Mouse (Mus musculus) intestine, postnatal 0 days (tissue): Measurements from ENCODE around the gene Ap4s1. TPM values are rescaled to one million over a fixed set of nuclear protein-coding genes. Genes with fewer than 3 reads are reported as not detected.
"Not testable (repeated sequence)": the region's sequence is repeated elsewhere in the genome, so short reads cannot be mapped to it uniquely, and the experiment has no call there.

Experiments used
- ATAC-seq: fragments of 200-750 bp; cut with Nextera tagmentation; 2 replicates; pipeline ENCODE4 v1.8.0; 2017; ENCODE audit warnings: mild to moderate bottlenecking, moderate TSS enrichment, moderate library complexity
- H3K27ac ChIP-seq: fragments of 300-500 bp; sonication (generic); 2 replicates; pipeline ENCODE4 v1.5.1; 2014; ENCODE audit warnings: mild to moderate bottlenecking, low read depth, low read length, moderate library complexity
- H3K27me3 ChIP-seq: fragments of 300-500 bp; sonication (generic); replicated peaks from 2 replicates; pipeline ENCODE4 v1.6.1; 2014; ENCODE audit warnings: low read length, mixed read lengths; ENCODE audit not compliant: control insufficient read depth, insufficient read depth
- H3K36me3 ChIP-seq: fragments of 300-500 bp; sonication (generic); 2 replicates; pipeline ENCODE4 v1.6.1; 2014; ENCODE audit warnings: mild to moderate bottlenecking, moderate library complexity; ENCODE audit not compliant: control insufficient read depth, insufficient read depth
- H3K4me1 ChIP-seq: fragments of 300-500 bp; sonication (generic); replicated peaks from 2 replicates; pipeline ENCODE4 v1.6.1; 2014; ENCODE audit warnings: antibody characterized with exemption, low read length, mixed read lengths; ENCODE audit not compliant: control insufficient read depth, insufficient read depth
- H3K4me2 ChIP-seq: fragments of 300-500 bp; sonication (generic); replicated peaks from 2 replicates; pipeline ENCODE4 v1.6.1; 2014; ENCODE audit warnings: low read depth, mild to moderate bottlenecking, moderate library complexity
- H3K4me3 ChIP-seq: fragments of 300-500 bp; sonication (generic); 2 replicates; pipeline ENCODE4 v1.5.1; 2014; ENCODE audit warnings: low read depth, low read length
- H3K9ac ChIP-seq: fragments of 300-500 bp; sonication (generic); 2 replicates; pipeline ENCODE4 v1.6.1; 2014; ENCODE audit warnings: mild to moderate bottlenecking, low read depth, low read length
- H3K9me3 ChIP-seq: fragments of 300-500 bp; sonication (generic); 2 replicates; pipeline ENCODE4 v1.6.1; 2016; ENCODE audit warnings: mixed run types; ENCODE audit not compliant: control insufficient read depth
- CTCF ChIP-seq: sonication (generic); IDR thresholded peaks from 2 replicates; pipeline ENCODE4 v1.5.1; 2016; ENCODE audit warnings: low read depth, mild to moderate bottlenecking, control low read depth, antibody characterized with exemption, moderate library complexity
- WGBS: fragments of 180-500 bp; shearing (Covaris S2); extraction: QIAGEN DNeasy Blood & Tissue Kit; methylation state at CpG from one replicate; pipeline ENCODE4 v1.1.7; 2014; 5-methylcytosine and 5-hydroxymethylcytosine counted together
- polyA plus RNA-seq: library from polyadenylated mRNA; unstranded; fragments of >200 nt; fragmentation: Nextera tagmentation; extraction: Ambion mirVana; gene quantifications from 2 replicates; pipeline ENCODE4 v1.2.1, GENCODE M21; 2015

Ap4s1 gene
- polyA plus RNA-seq, 1 experiment from 2014 or later: 25.7 TPM

DNA sequence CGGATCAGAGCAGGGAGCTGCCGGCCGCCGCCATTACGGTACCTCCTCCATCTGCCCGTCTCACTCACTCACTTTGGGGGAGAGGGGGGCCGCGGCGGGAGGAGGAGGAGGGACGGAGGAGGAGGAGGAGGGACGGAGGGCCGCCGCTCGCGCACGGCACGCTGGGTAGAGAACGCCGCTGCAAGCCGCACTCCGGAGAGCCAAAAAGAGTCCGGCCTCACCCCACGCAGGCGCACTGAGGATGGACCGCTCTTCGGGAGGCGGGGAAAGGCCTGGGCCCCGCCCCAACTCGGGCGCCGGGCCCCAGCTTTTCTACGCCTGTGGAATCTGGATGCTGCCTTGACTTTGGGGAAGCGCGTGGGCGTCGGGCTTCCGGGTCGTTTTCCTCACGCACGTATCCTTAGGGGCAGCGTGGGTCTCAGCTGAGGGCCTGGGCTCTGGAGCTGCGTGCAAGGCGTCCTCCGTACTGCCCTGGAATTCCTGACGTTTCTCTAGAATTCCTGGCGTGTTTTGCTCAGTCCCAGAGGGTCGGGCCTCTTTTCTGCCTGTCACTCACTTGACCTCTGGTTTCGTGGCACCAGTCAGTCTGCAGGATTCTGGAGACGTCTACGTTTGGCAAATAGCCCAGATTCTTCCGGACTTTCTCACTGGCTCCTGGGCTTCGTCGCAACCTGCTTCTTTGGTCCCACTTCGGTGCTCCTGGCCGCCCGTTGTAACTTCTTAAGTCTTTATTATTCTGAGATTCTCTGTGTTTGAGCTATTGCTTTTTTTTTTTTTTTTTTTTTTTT, 1.2 kb downstream of the Ap4s1 start, which contains the start of gene Strn3:
Gene Strn3, minus strand, starts transcription at position 53 of the 788 bp plus-strand sequence.
- Histone ChIP-seq H3K27me3 (no peaks in the 10 kb centered on the region), H3K36me3 (no peaks in the 10 kb centered on the region), H3K9ac (peak within 1 kb of the TSS; percentile 99), H3K27ac (peak within 1 kb of the TSS; percentile 100), H3K9me3 (no peaks in the 10 kb centered on the region), H3K4me1 (peaks cover 5% of the 10 kb centered on the region; the same call in 1 of the 2 replicates), H3K4me2 (peak within 1 kb of the TSS; percentile 66), H3K4me3 (peak within 1 kb of the TSS; percentile 99)
- TF ChIP-seq CTCF: no peak
- under 1% methylated on average over 47 of the region's 56 CpGs for WGBS
- ATAC-seq: peak; percentile 95

DNA sequence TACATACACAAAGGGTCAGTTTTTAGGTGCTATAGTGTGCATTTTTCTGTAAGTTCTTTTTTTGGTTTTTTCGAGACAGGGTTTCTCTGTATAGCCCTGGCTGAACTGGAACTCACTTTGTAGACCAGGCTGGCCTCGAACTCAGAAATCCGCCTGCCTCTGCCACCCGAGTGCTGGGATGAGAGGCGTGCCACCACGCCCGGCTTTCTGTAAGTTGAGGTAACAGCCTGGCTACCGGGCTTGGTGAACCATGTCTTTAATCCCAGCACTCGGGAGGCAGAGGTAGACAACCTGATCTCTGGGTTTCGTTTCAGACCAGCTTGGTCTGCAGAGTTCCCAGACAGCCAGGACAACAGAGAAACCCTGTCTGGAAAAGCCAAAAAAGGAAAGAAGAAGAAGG, 2.0 kb downstream of the Ap4s1 start:
- 69% methylated on average over 10 of the region's 10 CpGs for WGBS
- H3K4me3 ChIP-seq: peak overlapping the region; percentile 99; the same call in 1 of the 2 replicates
- H3K27me3 ChIP-seq, H3K27ac ChIP-seq, ATAC-seq, H3K4me1 ChIP-seq, H3K36me3 ChIP-seq, H3K9ac ChIP-seq, H3K9me3 ChIP-seq: not testable (repeated sequence)
- H3K4me2 ChIP-seq: peak overlapping the region; percentile 66; the same call in 1 of the 2 replicates

DNA sequence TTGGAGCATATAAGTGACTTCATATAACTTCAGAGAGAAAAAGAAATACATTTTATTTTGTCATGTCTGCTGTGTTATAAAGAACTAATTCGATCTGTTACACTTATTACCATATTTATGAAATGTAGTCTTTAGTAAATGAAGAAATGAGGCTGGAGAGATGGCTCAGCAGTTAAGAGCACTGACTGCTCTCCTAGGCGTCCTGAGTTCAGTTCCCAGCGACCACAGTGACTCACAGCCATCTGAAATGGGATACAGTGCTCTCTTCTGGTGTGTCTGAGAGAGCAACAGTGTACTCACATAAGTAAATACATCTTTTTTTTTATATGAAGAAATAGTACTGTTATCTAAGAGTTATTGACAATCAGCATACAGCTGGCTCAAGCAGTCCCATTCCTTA, 2.6 kb downstream of the Ap4s1 start:
- H3K9ac ChIP-seq: no peak overlapping the region
- no peak overlapping the region for H3K4me3 ChIP-seq
- peak overlapping the region; percentile 57; the same call in 1 of the 2 replicates for H3K27ac ChIP-seq
- TF ChIP-seq CTCF: no peak
- WGBS: 84% methylated on average over 3 of the region's 3 CpGs
- ATAC-seq: no peak
- H3K27me3 ChIP-seq: no peaks in the 10 kb centered on the region
- H3K4me2 ChIP-seq: no peak overlapping the region
- no peaks in the 10 kb centered on the region for H3K36me3 ChIP-seq
- no peaks in the 10 kb centered on the region for H3K9me3 ChIP-seq
- 0 out of 2 replicates have a peak, but pooled peaks cover 5% of the 10 kb centered on the region for H3K4me1 ChIP-seq

DNA sequence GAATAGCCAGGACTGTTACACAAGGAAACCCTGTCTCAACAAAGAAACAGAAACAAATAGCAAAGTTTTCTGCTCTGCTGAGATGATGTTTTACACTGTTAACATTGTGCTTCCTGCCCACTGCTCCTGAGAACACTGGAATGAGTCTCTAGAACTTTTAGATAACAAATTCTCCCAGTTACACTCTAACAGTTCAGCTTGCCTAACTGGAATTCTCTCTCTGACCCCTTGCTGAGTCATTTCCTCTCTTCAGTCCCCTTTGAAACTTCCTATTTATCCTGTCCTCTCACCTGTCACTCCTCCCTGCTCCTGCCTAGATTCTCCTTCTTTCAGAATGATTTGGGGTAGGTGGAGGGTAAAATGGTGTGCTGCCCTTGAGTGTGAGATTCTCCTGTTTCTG, 3.3 kb downstream of the Ap4s1 start:
- Histone ChIP-seq H3K4me3 (no peak overlapping the region), H3K27ac (peak overlapping the region; percentile 57), H3K36me3 (no peaks in the 10 kb centered on the region), H3K4me2 (no peak overlapping the region), H3K9ac (no peak overlapping the region), H3K9me3 (no peaks in the 10 kb centered on the region), H3K27me3 (no peaks in the 10 kb centered on the region), H3K4me1 (0 out of 2 replicates have a peak, but pooled peaks cover 2% of the 10 kb centered on the region)
- TF ChIP-seq CTCF: no peak
- ATAC-seq: no peak

DNA sequence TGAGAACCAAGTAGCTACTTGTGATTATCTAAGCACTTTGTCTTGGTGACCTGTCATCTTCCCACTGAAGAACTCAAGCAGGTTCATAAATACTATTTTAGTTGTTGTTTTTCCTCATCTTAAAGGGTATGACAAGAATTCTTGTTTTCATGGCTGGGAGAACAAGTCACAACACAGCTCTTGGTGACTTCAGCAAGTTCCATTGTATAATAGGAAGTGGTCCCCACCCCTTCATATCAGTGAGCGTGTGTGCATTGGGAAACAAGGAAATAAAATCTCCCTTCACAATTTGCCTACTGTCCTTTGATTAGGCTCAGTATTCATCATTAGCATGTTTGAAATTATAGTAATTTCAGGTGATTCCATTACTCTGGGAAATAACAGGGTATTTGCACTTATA, 4.1 kb downstream of the Ap4s1 start:
- no peaks in the 10 kb centered on the region for H3K9me3 ChIP-seq
- no peak for TF ChIP-seq CTCF
- no peaks in the 10 kb centered on the region for H3K27me3 ChIP-seq
- H3K9ac ChIP-seq: no peak overlapping the region
- no peak for ATAC-seq
- no peaks in the 10 kb centered on the region for H3K4me1 ChIP-seq
- H3K4me2 ChIP-seq: no peak overlapping the region
- no peaks in the 10 kb centered on the region for H3K36me3 ChIP-seq
- peak overlapping the region; percentile 57; the same call in 1 of the 2 replicates for H3K27ac ChIP-seq
- no peak overlapping the region for H3K4me3 ChIP-seq
- WGBS: 58% methylated on average over 1 of the region's 1 CpGs

DNA sequence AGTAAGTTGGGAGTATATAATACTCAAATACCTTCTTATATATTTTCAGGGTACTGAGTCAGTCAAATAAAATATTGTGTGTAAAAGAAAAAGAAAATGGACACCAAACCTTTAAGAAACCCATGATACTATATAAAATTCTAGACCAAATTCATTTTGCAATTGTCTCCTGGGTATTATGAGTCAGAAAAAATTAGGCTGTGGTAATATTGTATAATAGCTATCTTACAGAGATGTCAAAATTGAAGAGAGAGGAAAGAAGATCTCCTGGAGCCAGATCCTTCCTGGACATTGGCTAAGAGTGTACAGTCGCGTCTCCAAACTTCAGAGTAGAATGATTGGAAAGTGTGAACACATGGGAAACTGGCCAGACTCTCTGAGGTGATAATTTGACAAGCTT, 5.3 kb downstream of the Ap4s1 start:
- no peaks in the 10 kb centered on the region for H3K36me3 ChIP-seq
- no peak overlapping the region for H3K9ac ChIP-seq
- H3K4me1 ChIP-seq: no peaks in the 10 kb centered on the region
- H3K27me3 ChIP-seq: no peaks in the 10 kb centered on the region
- no peak overlapping the region for H3K4me3 ChIP-seq
- no peak overlapping the region for H3K27ac ChIP-seq
- H3K9me3 ChIP-seq: no peaks in the 10 kb centered on the region
- ATAC-seq: no peak
- H3K4me2 ChIP-seq: no peak overlapping the region
- no peak for TF ChIP-seq CTCF
- 96% methylated on average over 2 of the region's 2 CpGs for WGBS
